Mouse (Mus musculus): Measurements from ENCODE around the gene Msh3.

The Msh3 gene

GRCm38 (mm10) chr13:92328000-92328399 is 26.8 kb downstream of the Msh3 start:
- DNase-seq = no peak

- no peak for DNase-seq
Observed at GRCm38 (mm10) chr13:92326030-92326429, 28.8 kb downstream of the Msh3 start.

GRCm38 (mm10) chr13:92320770-92321169 is 34.0 kb downstream of the Msh3 start:
- DNase-seq = no peak

- DNase-seq = no peak
Observed at GRCm38 (mm10) chr13:92314613-92315012, 40.2 kb downstream of the Msh3 start.

GRCm38 (mm10) chr13:92305680-92306079 is 49.1 kb downstream of the Msh3 start, which contains the start of gene Gm20379:
Gene Gm20379, plus strand, starts transcription at chr13:92305980.
- DNase-seq = no peak

GRCm38 (mm10) chr13:92304291-92304690 is 50.5 kb downstream of the Msh3 start:
- no peak for DNase-seq

- no peak for DNase-seq
Observed at GRCm38 (mm10) chr13:92303062-92303948, 51.5 kb downstream of the Msh3 start.

- DNase-seq = no peak
Observed at GRCm38 (mm10) chr13:92302466-92302865, 52.3 kb downstream of the Msh3 start.

GRCm38 (mm10) chr13:92301754-92302153 is 53.0 kb downstream of the Msh3 start:
- DNase-seq = no peak

- no peak for DNase-seq
Observed at GRCm38 (mm10) chr13:92299522-92299921, 55.3 kb downstream of the Msh3 start.

- DNase-seq = no peak
Observed at GRCm38 (mm10) chr13:92297021-92297420, 57.8 kb downstream of the Msh3 start.

GRCm38 (mm10) chr13:92296490-92296889 is 58.3 kb downstream of the Msh3 start:
- DNase-seq = no peak

GRCm38 (mm10) chr13:92293883-92294282 is 60.9 kb downstream of the Msh3 start:
- no peak for DNase-seq

- DNase-seq = no peak
Observed at GRCm38 (mm10) chr13:92291605-92292004, 63.2 kb downstream of the Msh3 start.

- DNase-seq = no peak
Observed at GRCm38 (mm10) chr13:92277027-92277426, 77.8 kb downstream of the Msh3 start.

- no peak for DNase-seq
Observed at GRCm38 (mm10) chr13:92275292-92275691, 79.5 kb downstream of the Msh3 start.

GRCm38 (mm10) chr13:92274274-92275198 is 80.3 kb downstream of the Msh3 start:
- peak; percentile 22 for DNase-seq

- no peak for DNase-seq
Observed at GRCm38 (mm10) chr13:92267076-92267475, 87.7 kb downstream of the Msh3 start.

- DNase-seq = no peak
Observed at GRCm38 (mm10) chr13:92263566-92263965, 91.2 kb downstream of the Msh3 start.

GRCm38 (mm10) chr13:92261329-92261728 is 93.5 kb downstream of the Msh3 start:
- DNase-seq = no peak

- DNase-seq = no peak
Observed at GRCm38 (mm10) chr13:92255480-92255879, 99.3 kb downstream of the Msh3 start.

GRCm38 (mm10) chr13:92253850-92254249 is 101.0 kb downstream of the Msh3 start:
- no peak for DNase-seq

GRCm38 (mm10) chr13:92252331-92252730 is 102.5 kb downstream of the Msh3 start:
- DNase-seq = no peak

GRCm38 (mm10) chr13:92247576-92247975 is 107.2 kb downstream of the Msh3 start:
- DNase-seq = no peak
